Mouse (Mus musculus) myocyte (in vitro differentiated cells): ENCODE measurements around the gene Tnik.

Experiments used
- E2F4 ChIP-seq: IDR thresholded peaks from one replicate; pipeline ENCODE4 v1.6.1; 2011; ENCODE audit warnings: mild to moderate bottlenecking, control low read depth, moderate library complexity; ENCODE audit not compliant: insufficient read depth
- MAX ChIP-seq: IDR thresholded peaks from one replicate; pipeline ENCODE4 v1.6.1; 2011; ENCODE audit warnings: low read depth, mild to moderate bottlenecking, control low read depth
- MYOD1 ChIP-seq, 3 experiments: IDR thresholded peaks; one replicate each; pipeline ENCODE4 v1.6.1; 2011; ENCODE audit warnings: control low read depth in 2 of 3, low read depth in 2 of 3, mild to moderate bottlenecking in 2 of 3, moderate library complexity in 1 of 3; ENCODE audit not compliant: insufficient read length in 2 of 3, control insufficient read depth in 1 of 3
- MYOG ChIP-seq, 3 experiments: IDR thresholded peaks; one replicate each; pipeline ENCODE4 v1.6.1; 2011; ENCODE audit warnings: control low read depth in 2 of 3, low read depth in 2 of 3, mild to moderate bottlenecking in 2 of 3; ENCODE audit not compliant: insufficient read length in 2 of 3, control insufficient read depth in 1 of 3, insufficient read depth in 1 of 3
- POLR2A ChIP-seq: IDR thresholded peaks from one replicate; pipeline ENCODE4 v1.6.1; 2011; ENCODE audit warnings: low read depth, mild to moderate bottlenecking, control low read depth, moderate library complexity; ENCODE audit not compliant: insufficient read length
- POLR2AphosphoS2 ChIP-seq: IDR thresholded peaks from one replicate; pipeline ENCODE4 v1.6.1; 2011; ENCODE audit warnings: low read depth, control low read depth; ENCODE audit not compliant: insufficient read length
- TCF12 ChIP-seq: IDR thresholded peaks from one replicate; pipeline ENCODE4 v1.6.1; 2011; ENCODE audit warnings: mild to moderate bottlenecking, control low read depth; ENCODE audit not compliant: poor library complexity, insufficient read depth, severe bottlenecking
- TCF3 ChIP-seq: IDR thresholded peaks from one replicate; pipeline ENCODE4 v1.6.1; 2011; ENCODE audit warnings: low read depth, control low read depth; ENCODE audit not compliant: insufficient read length
- USF1 ChIP-seq: IDR thresholded peaks from one replicate; pipeline ENCODE4 v1.6.1; 2011; ENCODE audit warnings: low read depth, mild to moderate bottlenecking, control low read depth, moderate library complexity

DNA sequence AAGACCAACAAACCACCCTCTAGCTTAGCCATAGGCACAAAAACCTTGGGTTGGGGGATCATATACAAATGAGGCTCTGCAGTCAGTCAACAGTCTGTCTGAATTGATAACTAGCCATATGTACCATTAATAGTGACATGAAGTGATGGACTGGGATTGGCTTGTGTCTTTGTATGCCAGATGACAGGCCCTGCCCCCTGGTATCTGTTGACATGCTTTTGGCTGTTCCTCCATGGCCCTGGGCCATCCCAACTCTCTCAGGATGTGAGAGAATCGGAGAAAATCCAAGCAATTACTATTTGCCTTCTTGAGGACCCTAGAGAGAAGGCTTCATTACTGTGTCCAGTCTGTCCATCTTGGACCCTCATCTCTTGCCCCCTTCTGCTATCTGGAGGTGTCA, 82.4 kb downstream of the Tnik start:
- TF ChIP-seq TCF12 (no peak), POLR2A (no peak), POLR2AphosphoS2 (no peak), USF1 (no peak), MYOD1 (IDR thresholded peaks at IDR 0.05; ENCODE audit: control insufficient read depth in 1 of 3, insufficient read length in 2 of 3, low read depth in 2 of 3) (no peak), TCF3 (no peak), MAX (no peak), E2F4 (no peak), MYOG (IDR thresholded peaks at IDR 0.05; ENCODE audit: control insufficient read depth in 1 of 3, insufficient read depth in 1 of 3, insufficient read length in 2 of 3, low read depth in 2 of 3) (no peak)
